Mouse (Mus musculus): ENCODE measurements around the gene Mrpl19.

DNA sequence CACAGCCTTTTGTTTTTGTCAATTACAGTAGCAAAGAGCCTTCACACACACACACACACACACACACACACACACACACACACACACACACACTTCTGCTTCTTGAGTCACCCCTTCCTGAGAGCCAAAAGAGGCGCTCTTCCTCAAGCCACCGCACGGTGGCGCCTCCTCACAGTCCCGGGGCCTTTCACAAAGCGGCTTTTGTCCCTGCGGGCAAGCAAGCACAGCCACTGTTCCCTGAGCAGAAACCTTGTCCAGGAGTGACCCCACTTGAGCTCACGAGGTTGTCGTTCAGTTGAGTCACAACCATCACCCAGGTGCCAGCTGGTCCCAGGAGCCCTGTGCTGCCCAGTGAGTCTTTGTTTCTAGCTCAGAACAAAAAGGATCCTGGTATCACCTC lies 21.3 kb upstream of the Mrpl19 start:
- no peak for TF ChIP-seq POLR2A (IDR thresholded peaks at IDR 0.05; ENCODE audit: control insufficient read depth, extremely low read depth, insufficient read depth, low read length, poor library complexity)
- peak; percentile 89 for TF ChIP-seq CTCF (IDR thresholded peaks at IDR 0.05; ENCODE audit: borderline replicate concordance, control insufficient read depth, extremely low read depth, insufficient read depth, low read length, poor library complexity)
